Mouse (Mus musculus): Measurements from ENCODE around the gene Slc28a1. TPM values are rescaled to one million over a fixed set of nuclear protein-coding genes. Genes with fewer than 3 reads are reported as not detected.
"Not testable (repeated sequence)": the region's sequence is repeated elsewhere in the genome, so short reads cannot be mapped to it uniquely, and the experiment has no call there.

Gene Slc28a1
- polyA plus RNA-seq, 1 experiment from 2014 or later: not detected

DNA sequence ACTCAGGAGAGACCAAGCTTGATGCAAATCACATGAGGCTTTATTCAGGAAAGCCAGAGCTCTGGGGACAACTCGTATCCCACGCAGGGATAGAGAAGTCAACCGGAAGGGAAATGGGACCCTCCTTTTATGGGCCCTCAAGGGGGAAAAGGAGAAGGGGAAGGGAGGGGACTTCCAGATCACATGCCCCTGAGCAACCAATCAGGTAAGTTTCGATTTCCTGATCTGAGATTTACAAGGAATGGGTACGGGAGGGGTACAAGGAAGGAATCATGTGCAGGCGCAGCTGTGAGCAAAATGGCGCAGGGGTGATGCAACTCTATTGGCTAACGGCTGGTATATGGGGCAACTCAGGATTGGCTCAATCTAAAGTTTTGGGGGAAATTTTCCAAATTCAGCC is 36.6 kb downstream of the Slc28a1 start:
- no peaks in the 10 kb centered on the region for H3K36me3 ChIP-seq
- no peak overlapping the region for H3K4me2 ChIP-seq
- no peaks in the 10 kb centered on the region for H3K9me3 ChIP-seq
- no peak overlapping the region for H3K27ac ChIP-seq (replicated peaks)
- no peak overlapping the region for H3K9ac ChIP-seq
- H3K4me1 ChIP-seq (replicated peaks): no peaks in the 10 kb centered on the region
- WGBS: 95% methylated on average over 8 of the region's 8 CpGs
- ATAC-seq (ENCODE audit: low FRiP score, low read depth): no peak
- H3K4me3 ChIP-seq: no peak overlapping the region
- H3K27me3 ChIP-seq: no peaks in the 10 kb centered on the region

- no peak overlapping the region for H3K27ac ChIP-seq (replicated peaks)
- H3K4me1 ChIP-seq (replicated peaks): no peaks in the 10 kb centered on the region
- no peaks in the 10 kb centered on the region for H3K27me3 ChIP-seq
- 93% methylated on average over 10 of the region's 10 CpGs for WGBS
- H3K4me2 ChIP-seq: no peak overlapping the region
- no peaks in the 10 kb centered on the region for H3K36me3 ChIP-seq
- no peak overlapping the region for H3K4me3 ChIP-seq
- no peak for ATAC-seq (ENCODE audit: low FRiP score, low read depth)
- no peaks in the 10 kb centered on the region for H3K9me3 ChIP-seq
- no peak overlapping the region for H3K9ac ChIP-seq
These were observed 37.7 kb downstream of the Slc28a1 start for GRCm38 (mm10) chr7:81152306-81152705.

- 90% methylated on average over 7 of the region's 7 CpGs for WGBS
- H3K9ac ChIP-seq: no peak overlapping the region
- no peaks in the 10 kb centered on the region for H3K36me3 ChIP-seq
- no peak overlapping the region for H3K4me2 ChIP-seq
- H3K27me3 ChIP-seq: no peaks in the 10 kb centered on the region
- H3K9me3 ChIP-seq: no peaks in the 10 kb centered on the region
- H3K4me3 ChIP-seq: no peak overlapping the region
- no peak overlapping the region for H3K27ac ChIP-seq (replicated peaks)
- ATAC-seq (ENCODE audit: low FRiP score, low read depth): no peak
- no peaks in the 10 kb centered on the region for H3K4me1 ChIP-seq (replicated peaks)
These were observed 38.2 kb downstream of the Slc28a1 start for GRCm38 (mm10) chr7:81152826-81153225.

GRCm38 (mm10) chr7:81153327-81153726 is 38.7 kb downstream of the Slc28a1 start:
- no peak for ATAC-seq (ENCODE audit: low FRiP score, low read depth)
- Histone ChIP-seq H3K4me3 (no peak overlapping the region), H3K36me3 (no peaks in the 10 kb centered on the region), H3K9ac (no peak overlapping the region), H3K27ac (replicated peaks) (no peak overlapping the region), H3K4me2 (no peak overlapping the region), H3K27me3 (no peaks in the 10 kb centered on the region), H3K4me1 (replicated peaks) (no peaks in the 10 kb centered on the region), H3K9me3 (no peaks in the 10 kb centered on the region)
- 94% methylated on average over 6 of the region's 6 CpGs for WGBS

- not testable (repeated sequence) for H3K4me2 ChIP-seq; H3K9me3 ChIP-seq; H3K27me3 ChIP-seq; H3K4me3 ChIP-seq; H3K4me1 ChIP-seq (replicated peaks); H3K36me3 ChIP-seq; H3K9ac ChIP-seq; ATAC-seq (ENCODE audit: low FRiP score, low read depth); H3K27ac ChIP-seq (replicated peaks)
These were observed 39.6 kb downstream of the Slc28a1 start for GRCm38 (mm10) chr7:81154244-81154643.

- H3K27me3 ChIP-seq: no peaks in the 10 kb centered on the region
- H3K9ac ChIP-seq: no peak overlapping the region
- ATAC-seq (ENCODE audit: low FRiP score, low read depth): peak; percentile 74; the same call in 1 of the 2 replicates
- 5% methylated on average over 3 of the region's 3 CpGs for WGBS
- H3K27ac ChIP-seq (replicated peaks): no peak overlapping the region
- no peaks in the 10 kb centered on the region for H3K4me1 ChIP-seq (replicated peaks)
- H3K36me3 ChIP-seq: no peaks in the 10 kb centered on the region
- no peak overlapping the region for H3K4me3 ChIP-seq
- no peak overlapping the region for H3K4me2 ChIP-seq
- H3K9me3 ChIP-seq: no peaks in the 10 kb centered on the region
These were observed 40.4 kb downstream of the Slc28a1 start for GRCm38 (mm10) chr7:81154960-81155359.

DNA sequence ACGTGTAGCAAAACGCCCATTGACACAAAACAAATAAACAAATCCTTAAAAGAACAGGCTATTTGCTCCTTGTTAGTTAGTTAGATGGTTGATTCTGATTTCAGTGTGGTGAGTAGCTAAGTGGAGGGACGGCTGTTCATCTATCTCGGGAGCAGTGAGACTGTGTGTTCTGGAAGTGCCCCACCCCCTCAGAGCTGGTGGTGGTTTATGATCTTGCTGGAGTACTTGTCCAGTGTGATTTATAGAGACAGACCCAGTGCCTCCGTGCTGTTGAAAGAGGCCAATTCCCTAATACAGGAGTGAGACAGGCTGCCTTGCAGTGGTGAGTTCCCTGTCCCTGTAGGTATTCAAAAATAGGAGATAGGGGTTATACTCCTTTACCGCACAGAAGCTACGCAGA is 44.3 kb downstream of the Slc28a1 start:
- ATAC-seq (ENCODE audit: low FRiP score, low read depth): no peak
- no peak overlapping the region for H3K4me3 ChIP-seq
- H3K9me3 ChIP-seq: no peaks in the 10 kb centered on the region
- H3K27me3 ChIP-seq: no peaks in the 10 kb centered on the region
- WGBS: 72% methylated on average over 7 of the region's 7 CpGs
- H3K4me1 ChIP-seq (replicated peaks): no peaks in the 10 kb centered on the region
- H3K36me3 ChIP-seq: no peaks in the 10 kb centered on the region
- H3K27ac ChIP-seq (replicated peaks): no peak overlapping the region
- no peak overlapping the region for H3K4me2 ChIP-seq
- no peak overlapping the region for H3K9ac ChIP-seq

DNA sequence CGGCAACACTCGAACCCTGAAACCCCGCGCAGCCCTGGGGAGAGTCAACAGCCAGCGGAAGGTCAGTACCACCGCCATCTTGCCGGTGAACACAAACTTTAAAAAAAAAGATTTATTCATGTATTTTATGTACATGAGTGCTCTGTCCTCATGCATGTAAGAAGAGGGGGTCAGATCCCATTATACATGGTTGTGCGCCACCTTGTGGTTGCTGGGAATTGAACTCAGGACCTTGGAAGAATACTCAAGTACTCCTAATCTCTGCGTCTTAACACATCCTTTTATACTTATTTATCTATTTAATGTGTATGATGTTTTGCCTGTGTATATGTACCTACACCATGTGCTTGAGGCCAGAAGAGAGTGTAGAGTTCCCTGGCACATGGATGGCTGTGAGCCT is 47.1 kb downstream of the Slc28a1 start:
- H3K27me3 ChIP-seq: no peaks in the 10 kb centered on the region
- no peaks in the 10 kb centered on the region for H3K4me1 ChIP-seq (replicated peaks)
- no peaks in the 10 kb centered on the region for H3K9me3 ChIP-seq
- no peak overlapping the region for H3K4me3 ChIP-seq
- ATAC-seq (ENCODE audit: low FRiP score, low read depth): no peak; the same call in 1 of the 2 replicates
- 76% methylated on average over 9 of the region's 9 CpGs for WGBS
- no peak overlapping the region for H3K9ac ChIP-seq
- no peak overlapping the region for H3K4me2 ChIP-seq
- no peak overlapping the region for H3K27ac ChIP-seq (replicated peaks)
- H3K36me3 ChIP-seq: no peaks in the 10 kb centered on the region

DNA sequence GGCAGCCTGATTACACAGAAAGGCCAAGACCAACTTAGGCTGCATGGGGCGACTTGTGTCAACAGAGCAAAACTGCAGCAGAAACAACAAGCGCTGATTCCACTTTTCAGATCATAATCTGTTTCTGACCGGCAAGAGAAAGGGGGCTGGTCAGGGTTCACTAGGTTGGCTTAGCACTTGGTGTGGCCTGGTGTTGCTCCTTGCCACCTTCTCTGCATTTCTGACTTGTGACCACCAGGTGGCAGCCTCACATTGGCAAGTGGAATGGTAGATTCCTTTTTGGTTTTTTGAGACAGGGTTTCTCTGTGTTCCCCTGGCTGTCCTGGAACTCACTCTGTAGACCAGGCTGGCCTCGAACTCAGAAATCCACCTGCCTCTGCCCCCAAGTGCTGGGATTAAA is 47.7 kb downstream of the Slc28a1 start:
- H3K4me3 ChIP-seq: no peak overlapping the region
- WGBS: 39% methylated on average over 4 of the region's 4 CpGs
- no peaks in the 10 kb centered on the region for H3K27me3 ChIP-seq
- H3K4me1 ChIP-seq (replicated peaks): no peaks in the 10 kb centered on the region
- H3K9me3 ChIP-seq: no peaks in the 10 kb centered on the region
- H3K4me2 ChIP-seq: no peak overlapping the region
- 0 out of 2 replicates have a peak, but pooled peaks have one; percentile 38 for ATAC-seq (ENCODE audit: low FRiP score, low read depth)
- H3K9ac ChIP-seq: no peak overlapping the region
- no peaks in the 10 kb centered on the region for H3K36me3 ChIP-seq
- H3K27ac ChIP-seq (replicated peaks): no peak overlapping the region

DNA sequence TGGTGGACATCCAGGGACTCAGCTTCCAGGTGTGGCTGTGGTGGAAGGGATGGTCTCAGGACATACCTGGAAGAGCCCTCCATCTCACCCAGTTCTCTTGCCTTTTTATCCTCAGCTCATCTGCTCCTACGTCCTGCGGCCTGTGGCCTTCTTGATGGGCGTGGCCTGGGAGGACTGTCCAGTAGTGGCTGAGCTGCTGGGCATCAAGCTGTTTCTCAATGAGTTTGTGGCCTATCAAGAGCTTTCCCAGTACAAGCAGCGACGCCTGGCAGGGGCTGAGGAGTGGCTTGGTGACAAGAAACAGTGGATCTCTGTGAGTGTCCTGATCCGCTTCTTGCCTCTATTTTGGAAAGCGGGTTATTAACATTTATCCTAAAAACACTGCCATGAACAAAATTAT is 49.8 kb downstream of the Slc28a1 start:
- H3K4me2 ChIP-seq: no peak overlapping the region
- WGBS: 73% methylated on average over 7 of the region's 7 CpGs
- H3K9me3 ChIP-seq: no peaks in the 10 kb centered on the region
- H3K36me3 ChIP-seq: no peaks in the 10 kb centered on the region
- H3K4me1 ChIP-seq (replicated peaks): no peaks in the 10 kb centered on the region
- no peak for ATAC-seq (ENCODE audit: low FRiP score, low read depth)
- H3K9ac ChIP-seq: no peak overlapping the region
- no peak overlapping the region for H3K27ac ChIP-seq (replicated peaks)
- no peaks in the 10 kb centered on the region for H3K27me3 ChIP-seq
- no peak overlapping the region for H3K4me3 ChIP-seq

GRCm38 (mm10) chr7:81167124-81167523 is 52.5 kb downstream of the Slc28a1 start:
- H3K27me3 ChIP-seq: no peaks in the 10 kb centered on the region
- 51% methylated on average over 3 of the region's 3 CpGs for WGBS
- ATAC-seq (ENCODE audit: low FRiP score, low read depth): no peak

DNA sequence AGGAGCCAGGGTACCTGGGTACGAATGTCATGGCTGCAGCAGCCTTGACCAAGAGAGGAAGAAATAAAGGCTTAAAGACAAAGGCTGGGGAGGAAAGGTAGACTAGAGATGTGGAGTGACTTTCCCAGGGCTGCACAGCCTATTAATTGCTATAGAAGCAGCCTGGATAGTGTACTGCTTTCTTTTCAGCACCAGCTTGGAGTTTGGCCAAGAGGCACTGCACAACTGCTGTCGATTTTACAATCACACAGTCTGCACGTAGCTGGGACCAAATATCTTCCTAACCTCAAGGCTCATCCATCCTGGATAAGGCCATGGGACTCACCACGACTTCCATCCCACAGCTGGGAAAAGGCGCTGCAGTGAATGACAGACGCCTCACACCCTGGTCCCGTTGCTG is 54.8 kb downstream of the Slc28a1 start:
- 77% methylated on average over 7 of the region's 7 CpGs for WGBS
- no peak overlapping the region for H3K4me2 ChIP-seq
- no peaks in the 10 kb centered on the region for H3K36me3 ChIP-seq
- no peak overlapping the region for H3K27ac ChIP-seq (replicated peaks)
- no peak overlapping the region for H3K9ac ChIP-seq
- no peaks in the 10 kb centered on the region for H3K27me3 ChIP-seq
- no peak for ATAC-seq (ENCODE audit: low FRiP score, low read depth)
- no peak overlapping the region for H3K4me3 ChIP-seq
- H3K4me1 ChIP-seq (replicated peaks): no peaks in the 10 kb centered on the region
- H3K9me3 ChIP-seq: no peaks in the 10 kb centered on the region

More at GRCm38 (mm10) chr7:81167124-81167523, 52.5 kb downstream of the Slc28a1 start:
- H3K27ac ChIP-seq (replicated peaks): no peak overlapping the region
- no peaks in the 10 kb centered on the region for H3K36me3 ChIP-seq
- no peak overlapping the region for H3K9ac ChIP-seq
- no peak overlapping the region for H3K4me3 ChIP-seq
- no peaks in the 10 kb centered on the region for H3K9me3 ChIP-seq
- no peaks in the 10 kb centered on the region for H3K4me1 ChIP-seq (replicated peaks)
- H3K4me2 ChIP-seq: no peak overlapping the region

- ATAC-seq (ENCODE audit: low FRiP score, low read depth): no peak
- no peak overlapping the region for H3K27ac ChIP-seq (replicated peaks)
- H3K9ac ChIP-seq: no peak overlapping the region
- H3K36me3 ChIP-seq: no peaks in the 10 kb centered on the region
- no peak overlapping the region for H3K4me2 ChIP-seq
- H3K27me3 ChIP-seq: no peaks in the 10 kb centered on the region
- H3K4me3 ChIP-seq: no peak overlapping the region
- WGBS: 98% methylated on average over 2 of the region's 2 CpGs
- H3K9me3 ChIP-seq: no peaks in the 10 kb centered on the region
- no peaks in the 10 kb centered on the region for H3K4me1 ChIP-seq (replicated peaks)
These were observed 59.3 kb downstream of the Slc28a1 start for GRCm38 (mm10) chr7:81173931-81174330.

Measured in hindbrain, embryonic 15.5 days (tissue).